Mouse (Mus musculus): Measurements from ENCODE around the gene Ptprm. TPM values are rescaled to one million over a fixed set of nuclear protein-coding genes. Genes with fewer than 3 reads are reported as not detected.
A peak's percentile ranks its signal among the peaks of the same experiment; 100 is the strongest.

The Ptprm gene
- polyA plus RNA-seq, 2 experiments = 15.8 to 21.8 TPM

GRCm38 (mm10) chr17:67334310-67334709, 19.9 kb downstream of the Ptprm start:
- Histone ChIP-seq H3K4me3 (replicated peaks; ENCODE audit: low read length) (no peak overlapping the region), H3K36me3 (ENCODE audit: control insufficient read depth, insufficient read depth, low read length) (no peaks in the 10 kb centered on the region), H3K9ac (ENCODE audit: low read depth, low read length, severe bottlenecking) (no peak overlapping the region), H3K27me3 (ENCODE audit: control insufficient read depth, insufficient read depth, low read length) (no peaks in the 10 kb centered on the region), H3K9me3 (ENCODE audit: control insufficient read depth, low read length) (no peaks in the 10 kb centered on the region), H3K4me1 (ENCODE audit: control insufficient read depth, insufficient read depth, low read length) (peaks cover 3% of the 10 kb centered on the region; the same call in 1 of the 2 replicates), H3K27ac (replicated peaks; ENCODE audit: low read depth, low read length) (no peak overlapping the region), H3K4me2 (replicated peaks; ENCODE audit: low read depth, low read length, severe bottlenecking) (no peak overlapping the region)
- ATAC-seq (ENCODE audit: low FRiP score, low read depth) (no peak), DNase-seq (ENCODE audit: low spot score) (no peak)
- WGBS = 93% methylated on average over 3 of the region's 3 CpGs
- no peak for TF ChIP-seq POLR2A (IDR thresholded peaks at IDR 0.05; ENCODE audit: borderline replicate concordance, extremely low read depth, insufficient read depth, insufficient read length)

- WGBS = 52% methylated on average over 4 of the region's 4 CpGs
Measured at GRCm38 (mm10) chr17:67329435-67329834, 24.8 kb downstream of the Ptprm start.

GRCm38 (mm10) chr17:67324499-67324832, 29.8 kb downstream of the Ptprm start:
- Histone ChIP-seq H3K9me3 (ENCODE audit: control insufficient read depth, low read length) (no peaks in the 10 kb centered on the region), H3K9ac (ENCODE audit: low read depth, low read length, severe bottlenecking) (no peak overlapping the region), H3K4me1 (ENCODE audit: control insufficient read depth, insufficient read depth, low read length) (peaks cover 15% of the 10 kb centered on the region), H3K27me3 (ENCODE audit: control insufficient read depth, insufficient read depth, low read length) (no peaks in the 10 kb centered on the region), H3K36me3 (ENCODE audit: control insufficient read depth, insufficient read depth, low read length) (no peaks in the 10 kb centered on the region), H3K4me3 (replicated peaks; ENCODE audit: low read length) (no peak overlapping the region), H3K27ac (replicated peaks; ENCODE audit: low read depth, low read length) (no peak overlapping the region), H3K4me2 (replicated peaks; ENCODE audit: low read depth, low read length, severe bottlenecking) (no peak overlapping the region)
- no peak for TF ChIP-seq POLR2A (IDR thresholded peaks at IDR 0.05; ENCODE audit: borderline replicate concordance, extremely low read depth, insufficient read depth, insufficient read length)
- no peak for DNase-seq (ENCODE audit: low spot score)
- 8% methylated on average over 1 of the region's 1 CpGs for WGBS
- no peak for ATAC-seq (ENCODE audit: low FRiP score, low read depth)

More at GRCm38 (mm10) chr17:67329435-67329834, 24.8 kb downstream of the Ptprm start:
- ATAC-seq (ENCODE audit: low FRiP score, low read depth) = no peak
- DNase-seq (ENCODE audit: low spot score) = no peak
- Histone ChIP-seq H3K9me3 (ENCODE audit: control insufficient read depth, low read length) (no peaks in the 10 kb centered on the region), H3K27me3 (ENCODE audit: control insufficient read depth, insufficient read depth, low read length) (no peaks in the 10 kb centered on the region), H3K4me3 (replicated peaks; ENCODE audit: low read length) (no peak overlapping the region), H3K4me2 (replicated peaks; ENCODE audit: low read depth, low read length, severe bottlenecking) (no peak overlapping the region), H3K4me1 (ENCODE audit: control insufficient read depth, insufficient read depth, low read length) (peaks cover 8% of the 10 kb centered on the region; the same call in 1 of the 2 replicates), H3K27ac (replicated peaks; ENCODE audit: low read depth, low read length) (no peak overlapping the region), H3K36me3 (ENCODE audit: control insufficient read depth, insufficient read depth, low read length) (no peaks in the 10 kb centered on the region), H3K9ac (ENCODE audit: low read depth, low read length, severe bottlenecking) (no peak overlapping the region)
- TF ChIP-seq POLR2A (IDR thresholded peaks at IDR 0.05; ENCODE audit: borderline replicate concordance, extremely low read depth, insufficient read depth, insufficient read length) = no peak

- Histone ChIP-seq H3K4me2 (replicated peaks; ENCODE audit: low read depth, low read length, severe bottlenecking) (no peak overlapping the region), H3K4me1 (ENCODE audit: control insufficient read depth, insufficient read depth, low read length) (peaks cover 15% of the 10 kb centered on the region), H3K27ac (replicated peaks; ENCODE audit: low read depth, low read length) (no peak overlapping the region), H3K36me3 (ENCODE audit: control insufficient read depth, insufficient read depth, low read length) (no peaks in the 10 kb centered on the region), H3K9ac (ENCODE audit: low read depth, low read length, severe bottlenecking) (no peak overlapping the region), H3K27me3 (ENCODE audit: control insufficient read depth, insufficient read depth, low read length) (no peaks in the 10 kb centered on the region), H3K4me3 (replicated peaks; ENCODE audit: low read length) (no peak overlapping the region), H3K9me3 (ENCODE audit: control insufficient read depth, low read length) (no peaks in the 10 kb centered on the region)
- no peak for ATAC-seq (ENCODE audit: low FRiP score, low read depth)
- TF ChIP-seq POLR2A (IDR thresholded peaks at IDR 0.05; ENCODE audit: borderline replicate concordance, extremely low read depth, insufficient read depth, insufficient read length) = no peak
- WGBS = 15% methylated on average over 11 of the region's 11 CpGs
- peak; percentile 25 for DNase-seq (ENCODE audit: low spot score)
Measured at GRCm38 (mm10) chr17:67323777-67324498, 30.3 kb downstream of the Ptprm start.

- no peak overlapping the region for H3K4me3 ChIP-seq (replicated peaks; ENCODE audit: low read length)
- WGBS = 65% methylated on average over 4 of the region's 4 CpGs
Measured at GRCm38 (mm10) chr17:67314491-67315205, 39.6 kb downstream of the Ptprm start.

More at GRCm38 (mm10) chr17:67314491-67315205, 39.6 kb downstream of the Ptprm start:
- Histone ChIP-seq H3K9ac (ENCODE audit: low read depth, low read length, severe bottlenecking) (no peak overlapping the region), H3K36me3 (ENCODE audit: control insufficient read depth, insufficient read depth, low read length) (no peaks in the 10 kb centered on the region), H3K27me3 (ENCODE audit: control insufficient read depth, insufficient read depth, low read length) (no peaks in the 10 kb centered on the region), H3K4me1 (ENCODE audit: control insufficient read depth, insufficient read depth, low read length) (peaks cover 3% of the 10 kb centered on the region; the same call in 1 of the 2 replicates), H3K4me2 (replicated peaks; ENCODE audit: low read depth, low read length, severe bottlenecking) (no peak overlapping the region), H3K27ac (replicated peaks; ENCODE audit: low read depth, low read length) (no peak overlapping the region), H3K9me3 (ENCODE audit: control insufficient read depth, low read length) (no peaks in the 10 kb centered on the region)
- ATAC-seq (ENCODE audit: low FRiP score, low read depth) (no peak), DNase-seq (ENCODE audit: low spot score) (no peak)
- no peak for TF ChIP-seq POLR2A (IDR thresholded peaks at IDR 0.05; ENCODE audit: borderline replicate concordance, extremely low read depth, insufficient read depth, insufficient read length)

Measured in limb, embryonic 14.5 days (tissue).